Mouse (Mus musculus): Measurements from ENCODE around the gene Cryge. TPM values are rescaled to one million over a fixed set of nuclear protein-coding genes. Genes with fewer than 3 reads are reported as not detected.

The Cryge gene
- polyA plus RNA-seq (2012; ENCODE audit: low replicate concordance) = not detected in 2 replicates

GRCm38 (mm10) chr1:65050952-65051351, at the start of gene Cryge:
TSS of gene Cryge (minus strand) at chr1:65051149.

GRCm38 (mm10) chr1:65082188-65082587, 31.2 kb upstream of the Cryge start, which contains the start of gene Crygb:
TSS of gene Crygb (minus strand) at chr1:65082288.

GRCm38 (mm10) chr1:65073589-65073988, 22.6 kb upstream of the Cryge start, which contains the start of gene Crygc:
TSS of gene Crygc (minus strand) at chr1:65073689.

GRCm38 (mm10) chr1:65063352-65063751, 12.4 kb upstream of the Cryge start, which contains the start of gene Crygd:
TSS of gene Crygd (minus strand) at chr1:65063452.

GRCm38 (mm10) chr1:65032641-65033040, 18.3 kb downstream of the Cryge start, which contains the start of gene Akr1cl:
TSS of gene Akr1cl (minus strand) at chr1:65032759.

Other genes starting within 250 kb of the Cryge start
- 8.9 and 9.9 TPM in 2 replicates for gene Plekhm3, start 94.3 kb downstream of the Cryge start, polyA plus RNA-seq (2012; ENCODE audit: low replicate concordance)
- not detected in 2 replicates for gene Akr1cl, start 18.4 kb downstream of the Cryge start, polyA plus RNA-seq (2012; ENCODE audit: low replicate concordance)
- not detected in 2 replicates for gene Crygd, start 12.3 kb upstream of the Cryge start, polyA plus RNA-seq (2012; ENCODE audit: low replicate concordance)
- gene Crygc, start 22.5 kb upstream of the Cryge start, polyA plus RNA-seq (2012; ENCODE audit: low replicate concordance) = not detected in 2 replicates
- gene Crygb, start 31.1 kb upstream of the Cryge start, polyA plus RNA-seq (2012; ENCODE audit: low replicate concordance) = not detected in 2 replicates
- gene Cryga, start 52.2 kb upstream of the Cryge start, polyA plus RNA-seq (2012; ENCODE audit: low replicate concordance) = not detected in 2 replicates
- gene Gm28845, start 68.4 kb upstream of the Cryge start, polyA plus RNA-seq (2012; ENCODE audit: low replicate concordance) = not detected in 2 replicates
- not detected in 2 replicates for gene D630023F18Rik, start 72.1 kb upstream of the Cryge start, polyA plus RNA-seq (2012; ENCODE audit: low replicate concordance)
- gene Idh1, start 135.4 kb upstream of the Cryge start, polyA plus RNA-seq (2012; ENCODE audit: low replicate concordance) = 0.74 and 1.7 TPM in 2 replicates
- 21.7 and 39.1 TPM in 2 replicates for gene Pikfyve, start 135.5 kb upstream of the Cryge start, polyA plus RNA-seq (2012; ENCODE audit: low replicate concordance)
- gene Pth2r, start 230.9 kb upstream of the Cryge start, polyA plus RNA-seq (2012; ENCODE audit: low replicate concordance) = not detected in 2 replicates

Data from hematopoietic multipotent progenitor cell, adult 10-12 weeks (in vitro differentiated cells).